Mouse (Mus musculus): Measurements from ENCODE around the gene Fndc3a. TPM values are rescaled to one million over a fixed set of nuclear protein-coding genes. Genes with fewer than 3 reads are reported as not detected.

Gene Fndc3a
- polyA plus RNA-seq (2017; shearing (Covaris generic)) = 49.6 TPM

DNA sequence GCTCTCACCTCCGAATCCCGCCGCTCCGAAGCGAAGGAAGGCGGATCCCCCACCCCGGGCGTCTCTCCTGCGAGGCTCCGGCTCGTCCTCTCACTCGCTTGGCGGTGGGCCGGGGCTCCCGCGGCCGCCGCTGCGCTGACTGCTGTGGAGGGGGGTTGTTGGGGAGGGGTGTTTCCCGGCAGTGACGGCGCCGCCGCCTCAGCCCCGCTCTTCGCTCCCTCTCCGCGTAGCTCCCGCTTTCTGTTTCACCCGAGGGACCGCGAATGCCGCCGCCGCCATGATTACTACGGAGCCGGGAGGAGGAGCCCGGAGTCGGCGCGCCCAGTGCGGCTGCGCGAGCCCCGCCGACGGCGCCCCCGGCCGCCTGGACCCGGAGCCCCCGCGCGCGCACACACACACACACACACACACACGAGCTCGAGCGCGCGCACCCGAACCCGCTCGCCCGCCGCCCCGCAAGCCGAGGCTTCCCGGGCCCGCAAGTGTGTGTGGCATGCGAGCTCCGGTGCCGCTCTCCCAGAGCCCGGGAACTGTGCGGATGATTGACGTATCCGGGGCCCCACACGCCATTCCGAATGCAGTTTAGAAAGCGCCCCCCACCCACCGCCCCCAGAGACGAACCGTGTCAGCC, at the start of gene Fndc3a:
Fndc3a (minus strand) TSS at position 294 of the 631 bp plus-strand sequence.

DNA sequence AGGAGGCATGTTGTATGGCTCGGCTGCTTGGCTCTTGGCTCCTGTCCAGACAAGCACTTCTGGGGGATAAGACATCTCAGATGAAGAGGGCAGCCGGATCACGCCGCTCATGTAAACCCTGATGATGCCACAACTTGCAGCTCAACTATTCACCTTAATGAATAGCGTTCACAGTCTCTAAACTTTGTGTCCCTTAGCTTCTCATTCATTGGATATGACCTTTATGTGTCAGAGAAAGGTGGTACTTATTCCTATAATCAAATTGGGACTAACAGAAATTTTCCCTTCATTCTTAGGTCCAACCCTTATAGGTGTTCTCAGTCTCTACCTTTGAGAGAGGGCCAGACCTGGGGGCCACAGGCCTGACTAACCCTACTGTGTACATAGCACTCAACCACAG, 218.1 kb downstream of the Fndc3a start, which contains the start of gene Gm9195:
Gm9195 (minus strand) TSS at position 101 of the 400 bp plus-strand sequence.

Other genes with a start within 250 kb of the Fndc3a start
- gene Gm9195, start 218.2 kb downstream of the Fndc3a start, polyA plus RNA-seq (2017; shearing (Covaris generic)) = 0.04 TPM

All from inflammation-experienced regulatory T-cells, adult 16 weeks (primary cell).